Mouse (Mus musculus) cerebellum, postnatal 4 days (tissue): ENCODE measurements around the gene Asb17.
"Not testable (repeated sequence)": the region's sequence is repeated elsewhere in the genome, so short reads cannot be mapped to it uniquely, and the experiment has no call there.

ENCODE experiments used
- DNase-seq, 2 experiments: peaks; one replicate each; pipeline ENCODE4 v3.0.0; 2022; ENCODE audit warnings: low spot score in 2 of 2, mixed read lengths in 1 of 2

Gene Asb17

DNA sequence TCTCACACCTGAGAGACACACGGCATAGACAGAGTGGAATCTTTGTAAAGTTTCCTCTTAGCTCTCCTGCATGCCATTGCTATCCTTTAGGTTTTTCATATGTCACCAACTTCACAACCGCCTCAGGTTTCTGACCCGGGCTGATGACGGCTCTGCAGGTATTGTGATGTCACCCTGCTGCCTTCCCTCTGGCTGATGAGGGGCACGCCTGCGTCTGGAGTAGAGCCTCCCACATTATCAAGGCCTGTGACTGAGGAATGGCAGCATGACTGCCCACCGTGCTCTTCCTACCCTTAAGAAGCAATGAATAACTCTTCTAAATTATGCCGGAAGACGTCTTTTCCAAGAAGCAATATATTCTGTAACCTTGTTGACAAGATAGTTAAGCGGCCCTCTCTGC lies at the start of gene Asb17:
Gene Asb17, plus strand, starts transcription at position 180 of the 400 bp plus-strand sequence.
- no peak for DNase-seq

- no peak for DNase-seq
Observed at GRCm38 (mm10) chr3:153797574-153797973, 46.4 kb upstream of the Asb17 start.

- no peak for DNase-seq
Observed at GRCm38 (mm10) chr3:153799603-153800002, 44.4 kb upstream of the Asb17 start.

GRCm38 (mm10) chr3:153800690-153801089 lies 43.3 kb upstream of the Asb17 start:
- DNase-seq: no peak

DNA sequence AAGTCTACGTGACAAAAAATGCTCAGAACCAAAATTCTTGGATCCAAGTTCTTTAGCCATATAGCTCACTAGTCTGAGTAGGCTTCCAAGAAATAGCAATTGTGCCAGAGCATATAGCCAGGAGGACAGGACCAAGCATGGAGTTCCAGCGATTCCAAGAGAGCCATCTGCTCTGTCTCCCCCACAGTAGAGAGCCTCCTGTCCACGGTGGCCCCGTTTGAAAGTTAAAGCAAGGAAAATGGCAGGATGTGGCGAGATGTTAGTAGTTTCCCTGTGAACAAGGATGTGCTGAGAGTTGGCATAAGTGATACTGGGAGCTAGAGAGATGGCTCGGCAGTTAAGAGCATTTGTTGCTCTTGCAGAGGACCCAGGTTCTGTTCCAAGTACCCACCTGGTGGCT lies 42.5 kb upstream of the Asb17 start:
- DNase-seq: no peak

GRCm38 (mm10) chr3:153802640-153803039 lies 41.4 kb upstream of the Asb17 start:
- DNase-seq: no peak

GRCm38 (mm10) chr3:153804032-153804431 lies 40.0 kb upstream of the Asb17 start:
- DNase-seq: no peak

DNA sequence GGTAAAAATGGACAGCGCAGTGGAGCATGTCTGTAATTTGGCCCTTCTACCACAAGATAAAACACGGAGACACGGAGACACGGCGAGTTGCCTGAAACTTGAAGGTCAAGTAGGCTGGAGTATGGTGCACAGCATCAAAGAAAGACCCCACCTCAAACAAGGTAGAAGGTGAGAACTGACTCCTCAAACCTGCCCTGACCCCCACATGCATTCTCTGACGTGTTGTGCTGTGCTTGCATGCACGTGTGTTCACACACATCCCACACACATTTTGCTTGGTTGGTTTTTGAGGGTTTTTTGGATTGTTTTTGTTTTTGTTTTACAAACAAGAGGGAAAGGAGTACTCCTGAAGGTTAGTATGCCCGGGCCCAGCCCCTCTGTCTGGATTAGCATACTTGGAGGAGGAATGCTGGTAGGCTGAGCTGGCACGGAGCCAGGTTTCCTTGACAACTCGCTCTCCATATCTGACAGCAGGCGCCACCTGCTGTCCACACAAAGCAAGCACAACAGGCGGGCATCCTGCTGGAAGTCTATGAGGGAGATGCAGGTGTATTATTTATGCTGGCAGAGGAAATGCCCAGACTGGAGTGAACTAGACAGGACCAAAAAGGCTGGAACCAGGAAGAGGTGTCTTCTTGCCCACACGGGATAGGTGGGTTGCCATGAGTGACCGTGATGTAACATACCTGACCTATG lies 37.8 kb upstream of the Asb17 start:
- DNase-seq: peak; percentile 95 to 97

DNA sequence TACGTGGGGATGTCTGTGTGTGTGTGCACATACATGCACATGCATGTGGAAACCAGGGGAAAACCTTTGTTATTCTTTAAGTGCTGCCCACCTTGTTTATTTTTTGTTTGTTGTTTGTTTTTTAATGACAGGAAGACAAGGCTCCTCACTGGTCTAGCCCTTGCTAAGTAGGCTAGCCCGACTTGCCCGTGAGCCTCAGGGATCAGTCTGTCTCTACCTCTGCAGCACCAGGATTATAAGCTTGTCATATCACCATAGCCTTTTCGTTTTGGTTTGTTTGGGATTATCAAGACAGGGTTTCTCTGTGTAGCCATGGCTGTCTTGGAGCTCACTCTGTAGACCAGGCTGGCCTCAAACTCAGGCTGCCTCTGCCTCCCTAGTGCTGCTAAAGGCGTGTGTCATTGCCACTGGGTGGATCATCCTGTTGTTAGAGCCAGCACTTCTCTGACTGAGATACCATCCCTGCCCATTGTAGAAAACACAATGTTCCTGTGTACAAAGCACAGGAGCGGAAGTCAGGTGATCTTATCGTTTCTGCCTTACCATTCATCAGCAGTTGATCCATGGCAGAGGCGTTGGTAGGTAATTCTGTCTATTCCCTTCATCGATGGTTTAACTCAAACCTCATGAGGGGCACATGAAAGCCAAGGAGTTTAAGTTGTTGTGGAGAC lies 37.1 kb upstream of the Asb17 start:
- DNase-seq: no peak

GRCm38 (mm10) chr3:153807444-153808149 lies 36.4 kb upstream of the Asb17 start:
- DNase-seq: no peak

DNA sequence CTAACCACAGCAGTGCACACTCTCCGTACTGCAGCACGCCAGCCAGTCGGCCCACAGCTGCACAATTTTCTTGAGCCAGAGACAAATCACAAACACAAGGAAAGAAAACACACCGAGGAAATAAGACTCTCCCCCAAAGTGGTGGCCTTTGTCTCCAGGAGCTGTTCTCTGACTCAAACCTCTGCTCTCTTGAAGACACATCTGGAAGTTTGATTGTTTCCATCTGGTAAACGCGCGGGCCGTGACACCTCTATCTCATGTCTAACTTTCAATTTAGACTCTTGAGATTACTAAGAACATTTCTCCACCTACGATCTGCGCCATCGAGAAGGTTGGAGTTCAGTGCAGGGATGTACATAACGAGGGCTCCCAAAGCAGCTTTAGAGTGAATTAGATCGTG lies 35.6 kb upstream of the Asb17 start:
- no peak for DNase-seq

GRCm38 (mm10) chr3:153814026-153814425 lies 30.0 kb upstream of the Asb17 start:
- DNase-seq: no peak

- no peak for DNase-seq
Observed at GRCm38 (mm10) chr3:153817376-153817890, 26.6 kb upstream of the Asb17 start.

GRCm38 (mm10) chr3:153818723-153819122 lies 25.3 kb upstream of the Asb17 start:
- DNase-seq: no peak

DNA sequence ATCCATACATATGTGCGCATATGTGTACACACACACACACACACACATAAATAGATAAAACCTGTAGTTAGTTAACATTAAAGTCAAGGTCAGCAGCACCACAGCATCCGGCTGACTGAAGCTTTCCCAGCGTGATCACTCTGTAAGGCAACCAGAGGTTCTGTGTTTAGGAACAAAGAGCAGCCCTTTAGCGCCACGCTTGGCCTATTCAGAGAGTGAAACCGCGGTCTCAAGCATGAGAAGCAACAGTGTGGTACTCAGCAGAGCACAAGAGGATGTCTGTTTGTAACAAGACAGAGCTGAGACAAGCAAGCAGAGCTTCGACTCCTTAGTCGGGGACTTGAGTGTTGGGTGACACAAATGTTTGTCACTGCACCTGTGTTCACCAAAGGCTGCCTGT lies 24.6 kb upstream of the Asb17 start:
- no peak for DNase-seq

- DNase-seq: no peak
Observed at GRCm38 (mm10) chr3:153823671-153824515, 20.1 kb upstream of the Asb17 start.

DNA sequence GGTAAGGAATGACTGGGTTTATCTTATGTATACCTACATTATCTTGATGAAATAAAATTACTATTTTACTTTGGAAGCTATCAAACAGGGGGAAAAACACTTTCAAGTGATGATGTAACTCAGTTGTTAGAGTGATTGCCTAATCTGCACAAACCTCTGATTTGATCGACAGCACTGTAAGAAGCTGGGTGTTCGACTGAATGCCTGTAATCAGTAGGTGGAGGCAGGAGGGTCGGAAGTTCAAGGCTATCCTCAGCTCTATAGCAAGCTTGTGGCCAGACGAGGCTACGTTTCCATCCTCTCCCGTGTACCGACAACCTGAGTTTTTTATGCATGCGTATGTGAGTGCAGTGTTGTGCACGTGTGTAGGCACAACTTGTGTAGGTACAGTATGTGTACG lies 18.8 kb upstream of the Asb17 start:
- DNase-seq: no peak

- DNase-seq: no peak
Observed at GRCm38 (mm10) chr3:153826616-153827015, 17.4 kb upstream of the Asb17 start.

DNA sequence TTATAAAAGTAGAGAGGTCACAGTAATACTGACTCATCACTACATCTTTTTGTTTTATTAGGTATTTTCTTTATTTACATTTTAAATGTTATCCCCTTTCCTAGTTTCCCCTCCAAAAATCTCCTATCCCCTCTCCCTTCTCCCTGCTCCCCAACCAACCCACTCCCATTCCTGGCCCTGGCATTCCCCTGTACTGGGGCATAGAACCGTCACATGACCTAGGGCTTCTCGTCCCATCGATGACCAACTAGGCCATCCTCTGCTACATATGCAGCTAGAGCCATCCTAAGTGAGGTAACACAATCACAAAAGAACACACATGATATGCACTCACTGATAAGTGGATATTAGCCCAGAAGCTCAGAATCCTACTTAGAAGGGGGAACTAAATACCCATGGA lies 14.2 kb upstream of the Asb17 start:
- DNase-seq: not testable (repeated sequence)

- DNase-seq: no peak
Observed at GRCm38 (mm10) chr3:153831014-153831872, 12.8 kb upstream of the Asb17 start.
